Mouse (Mus musculus) cerebellum, adult 8-10 months (tissue): ENCODE measurements around the gene Nckap5l.
A peak's percentile ranks its signal among the peaks of the same experiment; 100 is the strongest.

Experiments
- DNase-seq: peaks from one replicate; pipeline ENCODE4 v3.0.0; 2022

The Nckap5l gene

DNA sequence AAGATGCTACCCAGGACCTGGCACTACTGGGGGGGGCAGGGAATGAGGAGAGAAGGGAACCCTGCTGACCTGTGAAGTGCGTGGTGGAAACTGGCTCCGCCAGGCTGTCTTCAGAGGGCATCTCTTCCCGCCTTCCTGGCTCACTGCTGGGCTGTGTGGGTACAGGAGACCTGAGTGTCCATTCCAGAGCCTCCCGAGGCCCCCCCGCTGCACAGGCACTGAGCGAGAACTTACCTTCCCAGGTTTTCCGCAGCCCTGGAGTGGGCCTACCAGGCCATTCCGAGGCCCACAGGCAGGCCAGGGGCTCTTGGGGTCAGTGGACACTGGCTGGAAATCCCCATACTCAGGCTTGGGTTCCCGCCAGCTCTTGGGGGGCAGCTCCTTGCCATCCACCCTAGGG, 33.7 kb downstream of the Nckap5l start:
- DNase-seq: no peak

DNA sequence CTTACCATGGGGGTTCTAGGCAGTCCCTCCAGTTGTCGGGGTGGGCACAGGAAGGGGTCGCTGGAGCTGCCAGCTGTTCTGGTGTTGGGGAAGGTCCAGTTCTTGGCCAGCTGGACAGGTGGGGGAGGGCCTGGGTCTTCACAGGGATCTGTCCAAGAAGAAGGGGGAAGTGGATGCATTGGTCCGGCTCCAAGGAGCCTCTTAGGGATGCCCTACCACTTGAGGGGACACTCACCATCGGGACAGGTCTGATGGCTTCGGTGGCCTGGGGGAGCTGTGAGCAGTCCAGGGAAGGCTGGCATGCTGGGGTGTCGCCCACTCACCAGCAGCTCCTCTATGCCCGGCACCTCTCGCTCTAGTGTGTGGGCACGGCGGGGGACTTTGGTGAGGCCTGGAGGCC, 34.4 kb downstream of the Nckap5l start:
- no peak for DNase-seq

DNA sequence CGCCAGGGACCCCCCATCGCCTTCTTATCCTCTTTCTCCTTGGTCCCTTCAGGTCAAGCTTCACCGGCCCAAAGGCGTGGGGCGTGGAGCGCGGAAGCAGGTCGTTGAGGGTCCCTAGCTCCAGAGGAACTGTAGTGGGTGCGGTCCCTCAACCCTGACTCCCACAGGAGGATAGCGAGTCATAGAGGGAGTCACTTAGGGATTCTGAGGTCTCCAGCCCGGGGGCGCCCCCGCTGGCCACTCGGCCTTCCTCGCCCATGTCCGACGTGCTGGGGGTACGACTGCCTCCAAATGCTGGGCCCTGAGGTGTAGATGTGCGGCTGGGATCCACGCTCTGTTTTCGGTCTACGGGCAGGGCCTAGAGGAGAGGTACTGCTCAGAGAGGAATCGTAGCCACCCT, 35.0 kb downstream of the Nckap5l start:
- DNase-seq: no peak

DNA sequence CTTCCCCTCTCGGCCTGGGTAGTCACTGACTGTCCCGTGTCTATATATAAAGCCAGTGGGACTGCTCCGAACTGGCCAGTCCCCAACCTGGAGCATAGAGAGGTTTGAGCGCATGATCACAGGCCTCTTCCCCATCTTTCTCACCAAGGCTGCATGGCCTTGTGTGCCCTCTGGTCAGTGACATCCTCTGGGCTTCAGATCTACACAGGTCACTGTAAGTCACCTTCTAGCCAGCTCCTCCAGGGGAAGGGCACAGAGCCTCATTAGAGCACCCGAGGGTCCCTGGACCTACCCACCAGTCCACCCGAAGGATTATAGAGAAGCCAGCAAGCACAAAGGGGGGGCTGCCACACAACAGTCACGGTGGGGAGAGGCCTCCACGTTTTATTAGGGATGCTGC, 35.9 kb downstream of the Nckap5l start:
- no peak for DNase-seq

DNA sequence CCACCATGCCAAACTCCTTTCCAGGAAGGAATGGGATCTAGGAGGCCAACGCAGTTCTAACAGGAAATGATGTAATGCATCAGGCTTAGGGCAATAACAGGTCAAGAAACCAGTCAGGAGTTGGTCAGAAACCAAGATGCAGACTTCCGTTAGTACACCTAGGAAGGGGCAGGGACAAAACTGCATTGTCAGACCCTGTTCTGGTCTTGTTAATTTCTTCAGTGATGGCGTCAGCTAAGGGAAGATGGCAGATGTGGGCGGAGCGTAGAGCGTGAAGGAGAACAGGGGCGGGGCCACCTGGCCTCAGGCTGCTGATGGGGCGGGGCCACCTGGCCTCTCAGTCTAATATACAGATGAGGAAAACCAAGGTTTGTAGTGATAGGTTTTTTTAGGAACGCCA, 36.4 kb downstream of the Nckap5l start:
- DNase-seq: no peak

DNA sequence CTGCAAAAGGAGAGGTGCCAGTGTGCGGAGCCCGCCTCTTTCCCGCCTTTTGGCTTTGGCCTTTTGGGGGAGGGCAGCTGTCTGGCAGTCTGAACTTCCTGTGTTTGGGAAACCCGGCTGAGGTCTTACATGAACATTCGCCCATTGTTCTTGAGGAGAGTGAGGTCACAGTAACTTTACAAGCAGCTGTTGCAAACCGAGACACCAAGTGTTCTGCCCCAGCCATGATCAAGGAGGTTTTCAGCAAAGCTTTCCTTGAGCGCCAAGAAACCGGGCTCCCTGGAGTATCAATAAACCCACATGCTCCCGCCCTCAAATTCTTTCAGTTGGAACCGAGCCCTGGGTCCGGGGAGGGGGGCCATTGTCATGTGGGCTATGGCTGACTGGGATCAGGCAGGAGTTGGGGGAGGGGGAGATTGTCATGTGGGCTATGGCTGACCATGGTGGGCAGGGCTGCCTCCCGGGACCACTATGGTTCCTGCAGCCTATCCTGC, 37.0 kb downstream of the Nckap5l start:
- DNase-seq: no peak

DNA sequence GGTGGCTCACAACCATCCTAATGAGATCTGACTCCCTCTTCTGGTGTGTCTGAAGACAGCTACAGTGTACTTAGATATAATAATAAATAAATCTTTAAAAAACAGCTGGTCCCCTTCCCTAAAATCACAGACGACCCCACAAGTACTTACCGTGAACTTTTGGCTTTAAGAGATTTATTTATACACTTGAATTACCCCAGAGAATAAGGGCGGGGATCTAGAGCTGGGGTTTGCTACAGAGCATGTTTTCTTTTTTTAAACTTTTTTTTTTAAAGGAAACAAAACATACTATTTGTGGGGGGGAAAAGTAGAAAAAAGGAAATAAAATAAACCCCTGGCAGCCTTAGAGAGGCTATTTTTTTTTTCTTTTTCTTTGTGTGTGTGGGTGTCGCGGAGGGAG, 37.4 kb downstream of the Nckap5l start:
- DNase-seq: no peak

DNA sequence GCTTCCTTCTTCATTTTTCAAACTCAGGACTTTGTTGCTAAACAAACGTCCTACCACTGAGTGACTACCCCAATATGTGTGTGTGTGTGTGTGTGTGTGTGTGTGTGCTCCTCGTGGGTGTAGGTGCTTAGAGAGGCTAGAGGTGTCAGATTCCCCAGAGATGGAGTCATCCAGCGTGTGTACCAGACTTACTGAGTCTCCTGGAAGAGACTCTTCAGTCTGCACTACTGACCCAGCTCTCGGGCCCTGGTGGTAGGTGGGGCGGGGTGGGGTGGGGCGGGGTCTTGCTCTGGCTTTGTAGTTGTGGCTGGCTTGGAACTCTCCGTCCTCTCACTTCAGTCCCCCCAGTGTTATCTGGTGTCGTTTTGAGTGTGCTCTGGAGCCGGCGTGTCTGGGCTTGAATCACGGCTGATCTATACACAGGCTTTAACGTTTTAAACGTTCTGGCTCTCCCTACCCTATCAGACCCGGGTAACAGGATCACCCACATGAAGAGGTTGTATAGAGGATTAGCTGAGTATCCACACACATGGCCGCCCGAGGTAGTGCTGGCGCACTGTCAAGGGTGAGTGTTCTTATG, 39.8 kb downstream of the Nckap5l start:
- DNase-seq: no peak

DNA sequence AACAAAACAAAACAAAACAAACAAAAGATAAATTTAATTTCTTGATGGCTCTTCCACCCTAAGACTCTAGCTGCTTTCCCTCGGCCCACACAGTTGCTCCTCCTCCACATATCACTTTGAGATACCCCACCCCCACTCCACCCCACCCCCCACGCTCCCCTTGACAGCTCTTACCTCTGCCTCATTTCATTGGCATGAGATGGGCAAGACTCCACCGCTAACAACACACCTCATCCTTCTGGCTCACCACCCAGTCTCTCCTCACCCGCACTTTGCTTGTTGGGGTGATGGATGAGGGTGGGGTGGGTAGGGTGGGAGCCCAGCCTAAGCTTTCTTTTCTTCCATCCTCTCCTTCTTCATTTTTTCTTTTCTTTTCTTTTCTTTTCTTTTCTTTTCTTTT, 40.6 kb downstream of the Nckap5l start:
- no peak for DNase-seq

DNA sequence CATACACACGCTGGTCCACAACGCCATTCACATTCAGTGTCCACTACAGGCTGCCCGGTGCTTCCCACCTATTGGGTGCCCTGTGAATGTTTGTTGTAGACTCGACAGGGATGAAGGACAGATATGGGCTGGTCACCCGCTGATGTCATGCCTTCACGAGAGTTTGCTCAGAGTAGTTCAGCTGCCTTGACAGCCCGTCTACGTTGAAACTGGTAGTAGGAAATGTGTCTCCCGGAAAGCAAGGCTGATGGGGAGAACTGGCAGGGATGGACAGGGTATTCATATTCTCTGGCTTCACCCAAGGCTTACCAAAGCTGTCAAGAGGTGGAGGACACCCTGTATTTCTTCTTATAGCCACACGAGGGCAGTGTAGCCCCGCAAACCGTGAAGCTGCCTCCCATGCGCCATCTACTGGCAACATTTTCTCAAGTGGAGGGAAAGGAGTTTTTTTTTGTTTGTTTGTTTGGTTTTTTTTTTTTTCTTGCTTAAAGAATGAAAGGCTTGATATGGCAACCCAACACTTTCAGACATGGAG, 41.1 kb downstream of the Nckap5l start:
- DNase-seq: peak; percentile 88

DNA sequence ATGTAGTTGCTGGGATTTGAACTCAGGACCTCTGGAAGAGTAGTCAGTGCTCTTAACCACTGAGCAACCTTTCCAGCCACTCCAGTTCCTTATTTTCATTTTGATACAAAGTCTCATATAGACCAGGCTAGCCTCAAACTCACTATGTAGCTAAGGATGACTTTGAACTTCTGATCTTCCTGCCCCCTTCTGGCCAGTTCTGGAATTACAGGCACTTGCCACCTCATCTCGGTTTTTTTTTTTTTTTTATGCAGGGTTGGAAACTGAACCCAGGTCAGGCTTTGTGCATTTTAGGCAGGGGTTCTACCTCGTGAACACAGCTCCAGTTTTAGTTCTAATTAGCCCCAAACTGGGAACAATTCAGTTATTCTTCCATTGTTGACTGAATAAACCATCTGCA, 41.8 kb downstream of the Nckap5l start:
- peak; percentile 64 for DNase-seq

DNA sequence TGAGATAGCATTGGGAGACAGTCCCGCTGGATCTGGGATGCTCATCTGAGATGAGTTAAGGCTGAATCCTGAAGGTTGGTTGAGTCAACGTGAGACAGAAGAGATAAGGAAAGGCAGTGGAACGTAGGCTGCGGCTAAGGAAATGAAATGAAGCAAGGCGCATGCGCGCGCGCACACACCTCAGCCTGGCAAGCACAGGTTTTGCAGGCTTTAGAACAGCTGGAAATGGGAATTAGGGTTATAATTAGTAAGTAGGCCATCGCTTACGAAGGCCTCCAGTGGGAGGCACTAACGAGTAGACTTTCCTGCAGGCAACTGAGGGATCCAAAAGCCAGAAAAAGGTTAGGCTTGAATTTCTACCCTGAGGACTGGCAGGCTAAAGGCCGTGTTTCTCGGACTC, 45.8 kb downstream of the Nckap5l start:
- DNase-seq: no peak

DNA sequence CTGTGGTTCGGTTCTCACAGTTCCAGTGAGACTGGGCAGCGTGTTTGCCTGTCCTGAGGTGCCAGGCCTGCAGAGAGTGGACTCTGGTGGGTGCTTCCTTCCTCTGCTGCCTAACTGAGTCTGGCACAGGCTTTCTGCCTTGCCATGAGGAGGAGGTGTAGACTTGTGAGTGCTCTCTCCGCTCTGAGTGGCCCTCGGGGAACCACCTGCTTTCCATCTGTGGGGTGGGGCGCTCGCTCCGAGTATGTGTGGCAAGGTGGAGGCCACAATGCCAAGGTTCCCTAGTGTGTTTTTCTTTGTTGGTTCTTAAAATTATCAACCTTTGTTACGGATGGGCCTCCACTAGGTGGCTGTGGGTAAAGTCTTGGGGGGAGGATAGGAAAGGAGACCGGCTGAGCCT, 48.7 kb downstream of the Nckap5l start:
- DNase-seq: no peak

DNA sequence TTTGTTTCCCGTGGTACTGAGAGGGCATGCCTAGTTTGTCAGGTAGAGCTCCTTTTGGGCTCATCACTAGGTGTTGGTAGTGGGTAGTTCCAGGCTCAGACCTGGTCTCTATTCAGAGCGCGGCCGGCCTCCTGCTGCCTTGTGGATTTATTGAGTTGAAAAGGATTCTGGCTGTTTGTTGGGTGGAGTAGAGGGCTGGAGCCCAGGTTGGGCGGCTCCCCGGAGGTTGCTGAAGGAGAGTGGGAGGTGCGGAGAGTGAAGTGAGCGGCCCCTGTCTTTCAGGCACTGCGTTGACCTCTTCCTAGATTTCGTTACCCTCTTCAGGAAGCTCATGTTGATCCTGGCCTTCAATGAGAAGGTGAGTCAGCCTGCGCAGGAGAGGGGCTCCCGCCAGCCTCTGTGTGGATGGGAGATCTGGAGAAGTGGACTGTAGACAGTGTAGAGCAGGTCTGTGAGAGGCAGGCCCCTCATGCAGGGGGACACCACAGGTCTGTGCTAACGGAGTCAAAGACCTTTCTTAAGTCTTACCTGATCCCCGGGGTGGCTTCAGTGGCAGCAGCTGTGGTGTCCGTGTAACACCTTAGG, 50.5 kb downstream of the Nckap5l start:
- DNase-seq: no peak

DNA sequence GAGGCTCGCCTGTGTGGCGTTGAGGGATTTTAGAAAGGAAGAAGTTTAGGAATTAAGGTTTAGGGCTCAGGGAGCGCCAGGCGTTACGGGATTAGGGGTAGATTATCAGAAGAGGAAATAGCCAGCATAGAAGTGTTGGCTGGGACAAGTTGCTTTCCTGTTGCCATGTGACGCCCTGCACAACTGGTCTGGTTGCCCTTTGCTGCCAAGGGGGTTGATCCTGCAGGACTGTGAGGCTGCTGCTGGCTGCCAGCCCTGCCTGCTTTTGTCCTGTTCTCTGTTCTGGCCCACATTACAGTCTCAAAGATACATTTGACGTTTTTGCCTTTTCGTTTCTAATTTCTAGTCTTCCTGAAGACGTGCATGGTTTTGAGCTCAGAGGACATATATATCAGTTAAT, 52.4 kb downstream of the Nckap5l start:
- no peak for DNase-seq

DNA sequence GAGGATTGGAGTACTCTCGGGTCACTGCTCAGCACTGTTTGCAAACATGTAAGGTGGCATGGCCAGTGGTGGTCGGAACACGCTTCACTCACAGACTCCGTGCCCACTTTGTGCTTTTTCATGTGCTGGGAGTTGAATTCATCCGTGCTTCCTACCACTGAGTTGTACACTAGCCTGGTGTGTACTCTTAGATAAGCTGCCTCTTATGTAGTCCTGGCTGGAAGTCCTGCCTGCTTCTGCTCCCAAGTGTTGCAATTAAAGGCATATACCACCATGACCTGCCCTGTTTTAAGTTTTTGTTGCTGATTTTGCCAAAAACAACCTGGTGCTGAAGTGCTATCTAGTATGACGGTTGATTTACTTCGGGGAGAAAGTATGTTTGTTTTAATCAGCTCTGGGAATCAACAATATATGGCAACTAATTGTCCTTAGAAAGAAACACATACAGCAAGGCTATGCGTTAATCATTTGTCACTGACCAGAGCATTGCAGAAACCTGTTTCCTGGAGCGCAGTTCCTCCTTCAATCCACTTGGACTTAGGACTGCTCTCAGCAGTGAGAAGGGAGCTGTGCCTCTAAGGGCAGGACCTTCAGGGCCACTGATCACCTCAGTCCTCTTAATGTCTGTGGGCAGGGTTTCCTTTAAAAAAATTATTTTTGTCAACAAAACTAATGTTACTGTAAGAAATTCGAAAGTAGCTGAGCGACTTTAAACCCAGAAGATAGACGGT, 54.2 kb downstream of the Nckap5l start:
- DNase-seq: no peak

DNA sequence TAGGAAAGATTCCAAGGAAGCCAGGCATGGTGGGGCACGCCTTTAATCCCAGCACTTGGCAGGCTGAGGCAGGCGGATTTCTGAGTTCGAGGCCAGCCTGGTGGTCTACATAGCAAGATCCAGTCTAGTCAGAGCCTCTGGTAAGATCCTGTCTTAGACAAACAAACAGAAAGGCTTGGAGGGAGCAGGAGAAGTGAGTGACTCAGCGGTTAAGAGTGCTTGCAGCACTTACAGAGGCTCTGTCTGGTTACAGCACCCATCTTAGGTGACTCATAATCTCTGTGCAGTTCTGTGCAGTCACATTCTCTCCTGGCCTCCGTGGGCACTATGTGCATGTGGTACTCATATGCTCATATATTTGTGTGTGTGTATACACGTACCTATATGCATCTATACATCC, 56.9 kb downstream of the Nckap5l start:
- no peak for DNase-seq

DNA sequence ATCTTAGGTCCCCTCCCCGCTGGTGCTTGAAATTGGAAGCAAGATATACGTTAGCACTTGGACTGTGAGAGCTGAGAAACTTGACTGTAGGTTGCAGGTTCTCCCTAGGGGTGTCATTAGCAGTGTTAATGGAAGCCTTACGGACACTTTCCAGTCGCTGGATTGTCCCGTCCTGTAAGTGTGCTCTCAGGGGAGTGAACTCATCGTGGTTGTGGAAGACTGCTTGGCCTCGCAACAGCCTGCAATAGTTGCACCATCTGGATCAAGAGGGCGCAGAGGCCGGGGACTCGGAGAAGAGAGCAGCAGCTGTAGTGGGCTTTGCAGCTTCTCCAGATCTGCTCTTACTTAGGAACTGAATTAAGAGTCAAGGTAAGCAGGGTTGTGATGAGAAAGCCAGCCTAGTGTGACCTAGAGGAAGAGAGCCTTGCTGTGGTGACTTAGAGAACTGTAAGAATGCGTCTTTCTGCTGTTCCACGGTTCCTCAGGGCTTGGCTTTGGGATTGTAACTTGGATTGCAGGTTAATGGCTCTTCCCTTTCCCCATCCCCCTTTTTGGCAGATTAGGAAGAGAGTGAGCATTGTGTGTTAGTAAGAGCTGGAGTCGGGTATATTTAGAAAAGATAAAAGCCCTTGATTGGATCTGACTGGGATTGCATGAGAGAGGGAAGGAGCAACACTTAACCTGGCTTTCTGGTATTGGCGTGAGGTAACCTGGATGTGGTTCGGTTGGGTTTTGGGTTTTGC, 57.9 kb downstream of the Nckap5l start:
- DNase-seq: no peak

DNA sequence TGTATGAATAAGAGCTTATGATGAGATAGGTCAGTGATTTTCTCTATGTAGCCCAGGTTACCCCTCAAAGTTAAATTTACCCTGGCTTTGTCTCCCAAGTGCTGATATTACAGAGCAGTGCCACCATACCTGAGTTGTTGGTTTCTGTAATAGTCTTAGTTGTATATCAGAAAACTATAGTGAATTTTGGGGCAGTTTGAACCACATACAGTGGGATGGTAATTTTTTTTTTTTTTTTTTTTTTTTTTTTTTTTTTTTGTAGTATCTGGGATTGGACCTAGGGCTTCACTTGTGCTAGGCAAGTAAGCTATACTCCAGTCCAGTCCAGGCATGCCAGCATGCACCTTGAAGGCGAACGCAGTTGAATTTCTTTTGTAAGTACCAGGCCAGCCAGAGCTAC, 59.9 kb downstream of the Nckap5l start:
- no peak for DNase-seq

DNA sequence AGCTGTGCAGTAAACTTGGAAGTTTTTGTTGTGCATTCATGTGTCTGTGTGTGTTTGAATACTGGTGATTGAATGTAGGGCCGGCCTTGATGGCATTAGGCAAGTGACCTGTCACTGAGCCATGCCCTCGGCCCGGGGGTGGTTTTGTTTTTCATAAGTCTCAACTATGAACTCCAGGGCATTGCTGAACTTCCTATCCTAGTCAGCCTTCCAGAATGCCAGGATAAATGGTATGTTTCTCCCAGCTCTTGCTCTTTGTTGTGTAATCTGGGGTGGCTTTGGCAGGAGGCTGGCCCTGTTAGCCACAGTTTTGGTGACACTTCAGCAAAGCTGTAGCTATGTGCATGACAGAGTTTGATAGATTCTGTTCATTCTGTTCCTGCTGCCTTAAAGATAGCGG, 60.7 kb downstream of the Nckap5l start:
- no peak for DNase-seq

DNA sequence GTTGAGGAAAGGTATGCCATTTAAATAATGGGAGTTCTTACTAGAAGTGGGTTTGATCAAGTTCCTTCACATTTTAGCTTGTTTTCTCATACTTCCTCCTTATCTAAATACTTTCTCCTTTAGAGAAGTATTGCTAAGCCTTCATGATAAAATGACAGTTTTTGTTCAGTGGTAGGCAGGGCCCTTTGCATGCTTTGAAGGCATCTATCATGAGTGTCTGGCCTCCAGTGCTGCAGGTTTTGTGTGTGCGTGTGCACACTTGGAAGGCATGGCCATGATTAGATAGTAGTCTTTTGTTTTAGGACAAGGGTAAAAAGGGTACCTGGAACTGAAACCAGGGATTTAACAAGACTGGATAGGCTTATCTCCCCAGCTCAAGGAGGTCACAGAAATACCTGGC, 61.1 kb downstream of the Nckap5l start:
- DNase-seq: no peak

DNA sequence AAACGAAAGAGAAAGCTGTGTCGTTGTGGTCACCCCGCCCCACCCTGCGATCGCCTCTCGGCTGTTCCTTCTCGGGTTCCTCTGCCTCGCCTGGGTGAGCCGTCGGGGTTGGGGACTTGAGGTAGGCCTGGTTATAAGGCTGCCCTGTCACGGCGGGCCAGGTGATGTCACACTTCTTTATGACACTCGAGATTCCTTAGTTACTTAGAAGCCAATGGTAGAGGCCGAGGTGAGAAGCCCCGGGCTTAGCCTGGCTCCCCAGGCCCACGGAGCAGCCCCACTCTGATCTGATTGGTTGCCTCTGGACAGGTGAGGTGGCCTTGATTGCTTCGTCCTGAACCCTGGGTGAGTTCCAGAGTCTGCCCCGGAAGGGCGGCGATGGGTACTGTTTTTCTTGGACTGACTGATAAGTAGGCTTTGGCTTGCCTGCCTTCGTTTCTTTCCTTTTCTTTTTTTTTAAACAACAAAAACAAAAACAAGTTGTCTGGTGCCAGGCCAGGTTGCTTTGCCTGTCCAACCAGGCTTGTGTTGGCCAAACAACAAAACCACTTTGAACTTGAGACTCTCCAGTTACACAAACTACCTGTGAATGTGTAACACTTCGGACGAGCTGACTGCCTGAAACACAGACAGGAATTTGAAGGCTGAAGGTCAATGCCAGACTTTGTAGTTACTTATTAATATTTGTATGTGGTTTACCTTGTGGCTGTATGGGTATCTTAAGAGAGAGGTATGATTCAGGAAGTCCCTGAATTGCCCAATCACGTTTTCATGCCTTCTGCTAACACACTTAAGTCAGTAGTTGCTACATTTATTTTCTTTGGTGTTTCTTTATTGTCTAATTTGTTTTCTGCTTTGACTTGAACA, 63.9 kb downstream of the Nckap5l start:
- DNase-seq: no peak
